Mouse (Mus musculus) limb, embryonic 15.5 days (tissue): Measurements from ENCODE around the gene Elk3. TPM values are rescaled to one million over a fixed set of nuclear protein-coding genes. Genes with fewer than 3 reads are reported as not detected.

Experiments used
- ATAC-seq: fragments of 200-750 bp; cut with Nextera tagmentation; 2 replicates; pipeline ENCODE4 v1.8.0; 2017; ENCODE audit warnings: low read depth, moderate TSS enrichment; ENCODE audit not compliant: insufficient number of reproducible peaks, low FRiP score, low TSS enrichment
- H3K27ac ChIP-seq: fragments of 300-500 bp; sonication (generic); 2 replicates; pipeline ENCODE4 v1.5.1; 2015; ENCODE audit warnings: moderate library complexity, mild to moderate bottlenecking, inconsistent platforms
- H3K27me3 ChIP-seq: fragments of 300-500 bp; sonication (generic); 2 replicates; pipeline ENCODE4 v1.6.1; 2015; ENCODE audit warnings: inconsistent platforms
- H3K36me3 ChIP-seq: fragments of 300-500 bp; sonication (generic); 2 replicates; pipeline ENCODE4 v1.6.1; 2015; ENCODE audit warnings: inconsistent platforms
- H3K4me1 ChIP-seq: fragments of 300-500 bp; sonication (generic); 2 replicates; pipeline ENCODE4 v1.6.1; 2015; ENCODE audit warnings: inconsistent platforms
- H3K4me2 ChIP-seq: fragments of 300-500 bp; sonication (generic); 2 replicates; pipeline ENCODE4 v1.6.1; 2015; ENCODE audit warnings: mild to moderate bottlenecking, inconsistent platforms
- H3K4me3 ChIP-seq: fragments of 300-500 bp; sonication (generic); 2 replicates; pipeline ENCODE4 v1.5.1; 2015; ENCODE audit warnings: mild to moderate bottlenecking, inconsistent platforms
- H3K9ac ChIP-seq: fragments of 300-500 bp; sonication (generic); 2 replicates; pipeline ENCODE4 v1.6.1; 2015; ENCODE audit warnings: inconsistent platforms
- H3K9me3 ChIP-seq: fragments of 300-500 bp; sonication (generic); 2 replicates; pipeline ENCODE4 v1.6.1; 2016; ENCODE audit warnings: inconsistent platforms
- WGBS: fragments of 180-500 bp; shearing (Covaris S2); methylation state at CpG from one replicate; pipeline ENCODE4 v1.1.7; 2015; 5-methylcytosine and 5-hydroxymethylcytosine counted together
- polyA plus RNA-seq: library from polyadenylated mRNA; unstranded; fragments of >200 nt; fragmentation: Nextera tagmentation; extraction: Ambion mirVana; gene quantifications from 2 replicates; pipeline ENCODE4 v1.2.1, GENCODE M21; 2015

Gene Elk3
- polyA plus RNA-seq, 1 experiment from 2014 or later, result 36.2 TPM

- Histone ChIP-seq H3K27ac (peak overlapping the region; percentile 22; the same call in 1 of the 2 replicates), H3K36me3 (peaks cover 22% of the 10 kb centered on the region), H3K4me2 (no peak overlapping the region), H3K9me3 (no peaks in the 10 kb centered on the region), H3K9ac (no peak overlapping the region), H3K4me1 (peaks cover 33% of the 10 kb centered on the region), H3K4me3 (no peak overlapping the region), H3K27me3 (no peaks in the 10 kb centered on the region)
- 90% methylated on average over 7 of the region's 7 CpGs for WGBS
- no peak for ATAC-seq
Measured at GRCm38 (mm10) chr10:93246185-93246920, 64.6 kb downstream of the Elk3 start.

GRCm38 (mm10) chr10:93244209-93244705, 66.7 kb downstream of the Elk3 start:
- H3K9me3 ChIP-seq, result no peaks in the 10 kb centered on the region
- no peak overlapping the region for H3K4me2 ChIP-seq
- 73% methylated on average over 10 of the region's 10 CpGs for WGBS
- no peak overlapping the region for H3K27ac ChIP-seq
- peaks cover 17% of the 10 kb centered on the region for H3K4me1 ChIP-seq
- no peaks in the 10 kb centered on the region for H3K27me3 ChIP-seq
- peaks cover 36% of the 10 kb centered on the region for H3K36me3 ChIP-seq
- ATAC-seq, result no peak
- H3K9ac ChIP-seq, result no peak overlapping the region
- H3K4me3 ChIP-seq, result no peak overlapping the region

DNA sequence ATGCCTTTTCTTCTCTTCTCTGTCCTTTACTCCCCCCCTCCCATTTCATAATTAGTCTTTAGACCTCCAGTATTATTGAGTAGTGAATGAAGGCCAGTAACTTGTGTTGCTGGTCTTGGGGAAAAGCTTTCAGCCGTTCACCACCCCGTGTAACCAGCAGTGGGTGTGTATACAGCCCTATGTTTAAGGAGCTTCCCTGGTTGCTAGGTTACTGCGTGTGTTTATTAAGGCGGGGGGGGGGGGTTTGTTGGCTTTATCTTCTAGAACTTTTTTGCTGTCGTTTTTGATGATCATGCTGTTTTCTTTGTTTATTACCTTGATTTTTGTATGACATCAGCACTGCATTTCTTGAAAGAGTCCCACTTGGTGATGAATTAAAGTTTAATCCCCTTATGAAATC, 68.1 kb downstream of the Elk3 start:
- no peak for ATAC-seq
- H3K36me3 ChIP-seq, result peaks cover 41% of the 10 kb centered on the region

DNA sequence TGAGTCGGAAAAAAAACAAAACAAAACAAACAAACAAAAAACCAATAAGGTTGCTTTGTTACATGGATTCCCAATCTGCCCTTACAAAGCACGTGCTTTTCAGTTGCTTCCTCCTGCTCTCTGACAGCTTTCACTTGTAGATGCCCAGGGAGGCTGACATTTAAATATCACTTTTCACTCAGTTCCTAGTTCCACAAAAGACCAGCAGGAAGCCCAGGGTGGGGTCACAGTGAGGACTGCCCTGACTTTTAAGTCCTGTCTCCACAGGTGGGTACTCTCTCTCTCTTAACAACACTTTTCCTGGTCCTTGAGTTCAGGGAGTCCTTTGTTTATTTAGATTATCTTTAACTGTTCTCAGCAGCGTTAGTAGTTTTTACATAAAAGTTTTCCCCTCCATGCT, 68.7 kb downstream of the Elk3 start:
- Histone ChIP-seq H3K9me3 (no peaks in the 10 kb centered on the region), H3K4me3 (no peak overlapping the region), H3K9ac (no peak overlapping the region), H3K27me3 (no peaks in the 10 kb centered on the region), H3K4me1 (peaks cover under 1% of the 10 kb centered on the region), H3K36me3 (peaks cover 38% of the 10 kb centered on the region), H3K27ac (no peak overlapping the region), H3K4me2 (no peak overlapping the region)
- ATAC-seq, result no peak
- WGBS, result 33% methylated on average over 3 of the region's 3 CpGs

More for the DNA sequence above, 68.1 kb downstream of the Elk3 start:
- no peak overlapping the region for H3K9ac ChIP-seq
- H3K27me3 ChIP-seq, result no peaks in the 10 kb centered on the region
- H3K4me2 ChIP-seq, result no peak overlapping the region
- H3K4me3 ChIP-seq, result no peak overlapping the region
- H3K4me1 ChIP-seq, result peaks cover 7% of the 10 kb centered on the region
- no peak overlapping the region for H3K27ac ChIP-seq
- no peaks in the 10 kb centered on the region for H3K9me3 ChIP-seq
- WGBS, result 12% methylated on average over 5 of the region's 5 CpGs

DNA sequence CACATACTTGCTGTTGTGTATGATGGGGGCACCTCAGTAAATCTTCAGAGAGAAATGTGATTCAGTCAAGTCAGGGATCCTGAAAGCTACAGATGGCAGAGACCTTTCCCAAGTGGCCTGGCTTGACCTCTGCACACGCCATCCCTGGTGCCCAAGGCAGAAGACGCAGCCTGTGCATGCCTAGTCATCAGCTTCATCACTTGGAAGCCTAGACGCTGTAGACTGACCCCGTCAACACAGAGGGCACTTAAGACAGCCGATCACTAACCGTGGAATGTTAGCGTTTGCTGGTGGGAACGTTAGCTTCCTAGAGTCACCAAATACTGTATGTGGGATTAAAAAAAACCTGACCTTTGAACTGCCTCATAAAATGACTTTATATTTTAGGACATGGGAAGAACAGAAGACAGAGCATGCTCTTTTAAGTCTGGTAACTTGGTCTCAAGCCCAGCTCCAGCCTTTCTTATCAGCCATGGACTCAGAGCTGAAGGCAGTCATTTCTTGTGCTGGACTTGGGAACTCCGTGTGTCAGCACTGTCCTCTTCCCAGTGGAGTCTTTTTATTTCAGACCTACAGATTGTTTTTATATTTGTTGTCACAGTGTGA, 71.6 kb downstream of the Elk3 start:
- peaks cover 57% of the 10 kb centered on the region for H3K36me3 ChIP-seq
- H3K9ac ChIP-seq, result no peak overlapping the region
- no peak overlapping the region for H3K4me3 ChIP-seq
- H3K9me3 ChIP-seq, result no peaks in the 10 kb centered on the region
- H3K4me1 ChIP-seq, result no peaks in the 10 kb centered on the region
- H3K4me2 ChIP-seq, result no peak overlapping the region
- 78% methylated on average over 9 of the region's 9 CpGs for WGBS
- no peak overlapping the region for H3K27ac ChIP-seq
- no peaks in the 10 kb centered on the region for H3K27me3 ChIP-seq
- no peak for ATAC-seq

DNA sequence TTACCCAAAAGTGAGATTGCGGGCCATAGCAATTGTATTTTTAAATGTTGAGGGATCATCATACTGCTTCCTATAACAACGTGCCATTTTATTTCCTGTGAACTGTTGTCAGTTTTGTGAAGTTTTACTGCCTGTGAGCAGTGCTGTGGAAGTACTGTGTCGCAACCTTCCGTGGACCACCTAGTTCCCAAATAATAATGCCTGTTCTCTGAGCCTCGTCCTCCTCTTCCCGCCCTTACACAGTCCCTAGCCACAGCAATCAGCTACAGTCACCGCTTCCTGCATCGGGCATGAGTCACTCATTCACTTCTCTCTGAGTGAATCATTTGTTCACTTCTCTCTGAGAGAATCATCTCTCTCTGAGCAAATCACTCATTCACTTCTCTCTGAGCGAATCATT, 76.2 kb downstream of the Elk3 start:
- Histone ChIP-seq H3K27ac (no peak overlapping the region), H3K4me1 (no peaks in the 10 kb centered on the region), H3K36me3 (peaks cover 62% of the 10 kb centered on the region), H3K27me3 (no peaks in the 10 kb centered on the region), H3K9me3 (no peaks in the 10 kb centered on the region), H3K4me3 (no peak overlapping the region), H3K9ac (no peak overlapping the region), H3K4me2 (no peak overlapping the region)
- no peak for ATAC-seq
- 92% methylated on average over 9 of the region's 9 CpGs for WGBS

GRCm38 (mm10) chr10:93233665-93234194, 77.2 kb downstream of the Elk3 start:
- ATAC-seq, result no peak
- Histone ChIP-seq H3K36me3 (peaks cover 54% of the 10 kb centered on the region), H3K27me3 (no peaks in the 10 kb centered on the region), H3K9ac (no peak overlapping the region), H3K27ac (no peak overlapping the region), H3K4me1 (no peaks in the 10 kb centered on the region), H3K4me2 (no peak overlapping the region), H3K9me3 (no peaks in the 10 kb centered on the region), H3K4me3 (no peak overlapping the region)
- WGBS, result 81% methylated on average over 6 of the region's 6 CpGs

DNA sequence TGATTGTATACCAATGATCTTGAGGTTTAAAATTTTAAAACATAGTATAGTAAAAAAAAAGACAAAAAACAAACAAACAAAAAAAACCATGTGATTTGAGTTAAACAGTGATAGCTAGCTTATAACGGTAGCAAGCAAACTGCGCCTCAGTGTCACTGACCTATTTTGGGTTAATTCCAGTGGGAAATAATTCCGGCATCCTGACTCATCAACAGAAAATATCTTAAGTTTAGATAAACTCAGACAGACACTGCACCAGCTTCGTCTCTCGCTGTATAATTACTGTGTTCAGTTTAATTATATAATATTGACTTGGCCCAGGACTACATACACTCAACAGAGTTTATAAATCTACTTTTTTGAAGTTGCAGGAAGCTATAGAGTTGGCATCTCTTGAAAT, 79.0 kb downstream of the Elk3 start:
- no peak for ATAC-seq
- 0 out of 2 replicates have a peak, but pooled peaks cover 4% of the 10 kb centered on the region for H3K4me1 ChIP-seq
- H3K36me3 ChIP-seq, result peaks cover 45% of the 10 kb centered on the region
- no peak overlapping the region for H3K9ac ChIP-seq
- H3K27me3 ChIP-seq, result no peaks in the 10 kb centered on the region
- no peak overlapping the region for H3K4me3 ChIP-seq
- H3K27ac ChIP-seq, result no peak overlapping the region
- no peak overlapping the region for H3K4me2 ChIP-seq
- H3K9me3 ChIP-seq, result no peaks in the 10 kb centered on the region
- whole genome bisulfite sequencing, result 92% methylated on average over 5 of the region's 5 CpGs

DNA sequence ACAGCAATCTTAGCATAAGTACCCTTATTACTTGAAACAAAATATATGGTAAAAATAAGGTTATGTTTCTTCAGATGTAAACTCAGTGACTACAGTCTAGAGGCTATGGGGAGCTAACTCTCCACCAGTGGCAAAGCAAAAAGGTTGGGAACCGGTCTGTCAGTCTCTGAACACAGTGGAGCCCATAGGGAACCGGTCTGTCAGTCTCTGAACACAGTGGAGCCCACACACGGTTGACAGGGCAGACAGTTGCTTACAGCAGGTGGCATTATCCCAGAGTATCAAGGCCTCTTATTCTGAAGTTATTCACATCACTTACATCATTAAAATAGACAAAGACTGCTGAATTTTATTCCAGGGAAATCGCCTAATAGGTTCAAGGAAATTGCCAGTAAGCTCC, 79.4 kb downstream of the Elk3 start:
- H3K36me3 ChIP-seq, result peaks cover 47% of the 10 kb centered on the region
- ATAC-seq, result no peak
- no peak overlapping the region for H3K27ac ChIP-seq
- H3K9ac ChIP-seq, result no peak overlapping the region
- H3K4me1 ChIP-seq, result 0 out of 2 replicates have a peak, but pooled peaks cover 4% of the 10 kb centered on the region
- H3K4me3 ChIP-seq, result no peak overlapping the region
- H3K27me3 ChIP-seq, result no peaks in the 10 kb centered on the region
- H3K4me2 ChIP-seq, result no peak overlapping the region
- WGBS, result 82% methylated on average over 4 of the region's 4 CpGs
- H3K9me3 ChIP-seq, result no peaks in the 10 kb centered on the region

DNA sequence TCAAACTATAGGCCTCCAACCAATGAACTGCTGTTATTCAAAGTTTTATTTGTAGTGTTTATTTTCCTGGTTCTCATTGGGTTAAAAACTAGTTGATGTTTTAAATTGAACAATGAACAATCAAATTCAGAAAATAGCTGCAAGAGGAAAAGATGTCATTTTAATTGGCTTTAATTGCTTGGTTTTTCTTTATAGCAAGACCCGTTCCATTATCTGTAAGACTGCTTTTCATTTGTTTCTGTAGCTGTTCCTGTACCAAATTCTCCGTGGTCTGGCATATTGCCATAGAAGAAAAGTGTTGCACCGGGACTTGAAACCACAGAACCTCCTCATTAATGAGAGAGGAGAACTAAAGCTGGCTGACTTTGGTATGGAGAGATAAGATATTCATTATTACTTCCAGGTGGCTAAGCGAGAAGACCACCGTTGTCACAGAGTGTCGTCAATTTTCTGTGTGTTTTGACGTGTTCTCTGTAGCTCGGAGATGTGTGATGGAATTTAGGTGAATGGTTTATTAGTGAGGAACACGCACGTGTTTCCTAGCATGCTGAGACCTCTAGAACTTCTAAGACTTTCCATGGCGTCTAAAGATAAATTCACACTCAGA, 82.4 kb downstream of the Elk3 start:
- no peaks in the 10 kb centered on the region for H3K27me3 ChIP-seq
- H3K4me3 ChIP-seq, result no peak overlapping the region
- 0 out of 2 replicates have a peak, but pooled peaks cover 8% of the 10 kb centered on the region for H3K4me1 ChIP-seq
- H3K27ac ChIP-seq, result no peak overlapping the region
- ATAC-seq, result no peak
- peaks cover 28% of the 10 kb centered on the region for H3K36me3 ChIP-seq
- H3K9me3 ChIP-seq, result no peaks in the 10 kb centered on the region
- H3K4me2 ChIP-seq, result no peak overlapping the region
- 57% methylated on average over 11 of the region's 11 CpGs for WGBS
- no peak overlapping the region for H3K9ac ChIP-seq

GRCm38 (mm10) chr10:93227921-93228320, 83.0 kb downstream of the Elk3 start:
- WGBS, result 67% methylated on average over 8 of the region's 8 CpGs
- Histone ChIP-seq H3K4me3 (no peak overlapping the region), H3K4me1 (0 out of 2 replicates have a peak, but pooled peaks cover 8% of the 10 kb centered on the region), H3K36me3 (peaks cover 24% of the 10 kb centered on the region; the same call in 1 of the 2 replicates), H3K9ac (no peak overlapping the region), H3K27me3 (no peaks in the 10 kb centered on the region), H3K9me3 (no peaks in the 10 kb centered on the region), H3K4me2 (no peak overlapping the region), H3K27ac (no peak overlapping the region)
- ATAC-seq, result no peak

DNA sequence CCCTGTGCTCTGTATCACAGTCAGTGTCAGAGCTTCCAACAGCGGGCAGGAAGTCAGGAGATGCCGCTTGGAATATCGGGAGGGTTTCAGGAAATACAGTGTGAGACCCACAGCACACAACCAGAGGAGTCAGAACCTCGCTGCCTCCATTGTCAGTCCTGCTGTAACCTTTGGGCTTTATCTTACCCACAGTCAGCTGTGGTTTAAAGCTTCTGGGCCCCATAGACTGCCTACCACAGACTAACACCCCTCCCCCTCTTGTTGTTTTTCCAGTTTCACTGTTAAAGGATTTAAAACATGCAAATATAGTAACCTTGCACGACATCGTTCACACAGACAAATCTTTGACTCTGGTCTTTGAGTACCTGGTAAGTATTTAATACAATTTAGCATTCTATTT, 85.2 kb downstream of the Elk3 start:
- H3K4me2 ChIP-seq, result no peak overlapping the region
- no peak for ATAC-seq
- 65% methylated on average over 6 of the region's 6 CpGs for WGBS
- H3K4me1 ChIP-seq, result 0 out of 2 replicates have a peak, but pooled peaks cover 8% of the 10 kb centered on the region
- H3K36me3 ChIP-seq, result peaks cover 15% of the 10 kb centered on the region; the same call in 1 of the 2 replicates
- no peaks in the 10 kb centered on the region for H3K9me3 ChIP-seq
- H3K9ac ChIP-seq, result no peak overlapping the region
- H3K27ac ChIP-seq, result no peak overlapping the region
- H3K27me3 ChIP-seq, result no peaks in the 10 kb centered on the region
- no peak overlapping the region for H3K4me3 ChIP-seq
